ENCODE assay signal across 20 mouse cellular contexts in genomic region chr12:79757775-79758174, GRCm38 (mm10).
DNase-seq lines count a peak whose midpoint lies in the region; ATAC-seq and TF ChIP-seq lines count a peak whose summit lies in the region.
"Had no signal": no experiment of that assay in that cellular context is flagged by ENCODE, and none has a peak within 500 bp of the region (broad histone marks: within the 10 kb centered on the region; RNA-seq: fewer than 3 reads in every experiment).

No protein-coding gene starts in this region.

- WGBS in heart, adult 2 months: 67% methylated on average over 4 of the region's 4 CpGs
- 55% methylated on average over 4 of the region's 4 CpGs for WGBS in kidney, embryonic 16.5 days
- 49% methylated on average over 4 of the region's 4 CpGs for WGBS in lung, postnatal 0 days

- TF ChIP-seq CTCF in heart, adult 2 months (IDR thresholded peaks at IDR 0.05): no peak
- no peak for TF ChIP-seq CTCF in lung, postnatal 0 days (IDR thresholded peaks at IDR 0.05)

- H3K4me2 ChIP-seq in kidney, embryonic 16.5 days (replicated peaks; ENCODE audit: low read depth, low read length): no peak overlapping the region
- H3K4me2 ChIP-seq in lung, postnatal 0 days (replicated peaks; ENCODE audit: low read depth, low read length): no peak overlapping the region
- H3K4me2 ChIP-seq: embryonic facial prominence, embryonic 13.5 days; hindbrain, embryonic 15.5 days; limb, embryonic 12.5 days; liver, embryonic 15.5 days; midbrain, embryonic 15.5 days; neural tube, embryonic 15.5 days had no signal

- TF ChIP-seq POLR2A in heart, adult 2 months (IDR thresholded peaks at IDR 0.05; ENCODE audit: insufficient read depth, low read depth, low read length): no peak

- H3K9me3 ChIP-seq in kidney, embryonic 16.5 days (ENCODE audit: low read length): no peaks in the 10 kb centered on the region
- H3K9me3 ChIP-seq in lung, postnatal 0 days (ENCODE audit: low read length): no peaks in the 10 kb centered on the region
- H3K9me3 ChIP-seq: embryonic facial prominence, embryonic 13.5 days; hindbrain, embryonic 15.5 days; limb, embryonic 12.5 days; liver, embryonic 15.5 days; midbrain, embryonic 15.5 days; neural tube, embryonic 15.5 days had no signal

- H3K27ac ChIP-seq in heart, adult 2 months: peak overlapping the region; percentile 33; the same call in 1 of the 2 replicates
- H3K27ac ChIP-seq in kidney, embryonic 16.5 days (ENCODE audit: low read length): peak overlapping the region; percentile 79; the same call in 1 of the 2 replicates
- H3K27ac ChIP-seq in lung, postnatal 0 days (ENCODE audit: low read length): no peak overlapping the region
- H3K27ac ChIP-seq: embryonic facial prominence, embryonic 13.5 days; hindbrain, embryonic 15.5 days; liver, embryonic 15.5 days; midbrain, embryonic 15.5 days; neural tube, embryonic 15.5 days had no signal

- H3K9ac ChIP-seq in heart, adult 2 months (ENCODE audit: low read depth, low read length): no peak overlapping the region
- H3K9ac ChIP-seq in kidney, embryonic 16.5 days (replicated peaks; ENCODE audit: low read length): no peak overlapping the region
- H3K9ac ChIP-seq in lung, postnatal 0 days (replicated peaks; ENCODE audit: low read depth): no peak overlapping the region
- H3K9ac ChIP-seq: embryonic facial prominence, embryonic 13.5 days; forebrain, postnatal 0 days; hindbrain, embryonic 15.5 days; limb, embryonic 12.5 days; liver, embryonic 15.5 days; midbrain, embryonic 15.5 days; neural tube, embryonic 15.5 days had no signal

- no peak for TF ChIP-seq EP300 in heart, adult 2 months (IDR thresholded peaks at IDR 0.05; ENCODE audit: insufficient read depth, low read depth, low read length)
- no peak for TF ChIP-seq EP300 in lung, postnatal 0 days (IDR thresholded peaks at IDR 0.05)

- intact Hi-C loops in heart, adult 2 months (cut with DNase I): loop anchor here (5.0 kb wide), 2 partner anchors 35 to 80 kb away; no protein-coding TSS in a partner anchor
- intact Hi-C loops in heart, postnatal 25 days (cut with DNase I): no loop called here

- H3K27me3 ChIP-seq in heart, adult 2 months (ENCODE audit: control insufficient read depth, insufficient read depth, low read length): no peaks in the 10 kb centered on the region
- no peaks in the 10 kb centered on the region for H3K27me3 ChIP-seq in kidney, embryonic 16.5 days (ENCODE audit: insufficient read depth, low read length)
- no peaks in the 10 kb centered on the region for H3K27me3 ChIP-seq in lung, postnatal 0 days (replicated peaks; ENCODE audit: insufficient read depth, low read length)
- H3K27me3 ChIP-seq: CH12.LX; embryonic facial prominence, embryonic 13.5 days; hindbrain, embryonic 15.5 days; limb, embryonic 12.5 days; liver, embryonic 15.5 days; midbrain, embryonic 15.5 days; neural tube, embryonic 15.5 days had no signal

- H3K79me2 ChIP-seq in heart, adult 2 months (replicated peaks; ENCODE audit: control insufficient read depth, insufficient read depth, low read length): no peaks in the 10 kb centered on the region

- H3K4me1 ChIP-seq in heart, adult 2 months (ENCODE audit: control insufficient read depth, insufficient read depth, low read length): peaks cover 20% of the 10 kb centered on the region
- H3K4me1 ChIP-seq in kidney, embryonic 16.5 days (ENCODE audit: insufficient read depth, low read length): peaks cover 68% of the 10 kb centered on the region
- peaks cover 12% of the 10 kb centered on the region; the same call in 1 of the 2 replicates for H3K4me1 ChIP-seq in lung, postnatal 0 days (ENCODE audit: insufficient read depth, low read depth, low read length)
- H3K4me1 ChIP-seq: midbrain, embryonic 15.5 days had no signal

- no peak overlapping the region for H3K4me3 ChIP-seq in heart, adult 2 months
- no peak overlapping the region for H3K4me3 ChIP-seq in kidney, embryonic 16.5 days (ENCODE audit: low read length)
- H3K4me3 ChIP-seq in lung, postnatal 0 days (ENCODE audit: low read depth, low read length): no peak overlapping the region
- H3K4me3 ChIP-seq: embryonic facial prominence, embryonic 13.5 days; hindbrain, embryonic 15.5 days; limb, embryonic 12.5 days; liver, embryonic 15.5 days; midbrain, embryonic 15.5 days; neural tube, embryonic 15.5 days had no signal

- no peak for DNase-seq in heart, adult 2 months
- DNase-seq in heart, postnatal 25 days (ENCODE audit: low spot score): no peak
- DNase-seq in kidney, postnatal 10 days: no peak
- DNase-seq in lung, postnatal 0 days (ENCODE audit: low spot score): peak; percentile 48
- no peak for DNase-seq in lung, postnatal 10 days
- DNase-seq in thymus, postnatal 36 days: no peak
- DNase-seq: adrenal gland, postnatal 14 days; cerebellum, adult 9-11 months; forebrain, postnatal 0 days; heart, postnatal 10 days; kidney, adult 2 months; thymus, adult 2 months had no signal

- ATAC-seq in kidney, embryonic 16.5 days (ENCODE audit: low FRiP score, low TSS enrichment): no peak
- no peak for ATAC-seq in lung, postnatal 0 days
- ATAC-seq: forebrain, postnatal 0 days; midbrain, embryonic 15.5 days had no signal

- H3K36me3 ChIP-seq in heart, adult 2 months (ENCODE audit: control insufficient read depth, insufficient read depth, low read length): peaks cover 9% of the 10 kb centered on the region
- no peaks in the 10 kb centered on the region for H3K36me3 ChIP-seq in kidney, embryonic 16.5 days (ENCODE audit: insufficient read depth, low read length)
- H3K36me3 ChIP-seq in lung, postnatal 0 days (ENCODE audit: insufficient read depth, low read length): no peaks in the 10 kb centered on the region
- H3K36me3 ChIP-seq: embryonic facial prominence, embryonic 13.5 days; hindbrain, embryonic 15.5 days; limb, embryonic 12.5 days; liver, embryonic 15.5 days; midbrain, embryonic 15.5 days; neural tube, embryonic 15.5 days had no signal
